Mouse (Mus musculus): ENCODE measurements at regions not wholly inside any gene's neighbourhood (a gene's known extent, or its start where the extent isn't known, plus 50 kb on each side); places are given as distances from the start of the nearest gene placed in this dataset.

GRCm38 (mm10) chr15:38433386-38433785 lies 1008.0 kb downstream of the 4930447A16Rik start:
- TF ChIP-seq POLR2A (IDR thresholded peaks at IDR 0.05; ENCODE audit: low read depth, low read length) = no peak
- TF ChIP-seq CTCF (IDR thresholded peaks at IDR 0.05; ENCODE audit: extremely low read depth, insufficient read length, insufficient replicate concordance, low read depth, low read length) = no peak
